Mouse (Mus musculus): ENCODE results near the gene Ttc24. TPM values are rescaled to one million over a fixed set of nuclear protein-coding genes. Genes with fewer than 3 reads are reported as not detected.

Ttc24 gene
- polyA plus RNA-seq, 1 experiment from 2014 or later: not detected

- WGBS (ENCODE audit: insufficient replicate concordance): 91% methylated on average over 9 of the region's 9 CpGs
- H3K4me1 ChIP-seq (ENCODE audit: control insufficient read depth, low read depth, low read length): peaks cover 11% of the 10 kb centered on the region
- H3K27me3 ChIP-seq (ENCODE audit: control insufficient read depth, insufficient read depth, low read depth, low read length): no peaks in the 10 kb centered on the region
- no peak overlapping the region for H3K4me2 ChIP-seq (ENCODE audit: low read depth, low read length)
- no peak for ATAC-seq (ENCODE audit: low read depth)
- H3K9me3 ChIP-seq (replicated peaks; ENCODE audit: control insufficient read depth, low read length): no peaks in the 10 kb centered on the region
- no peak overlapping the region for H3K27ac ChIP-seq (ENCODE audit: low read length)
- H3K36me3 ChIP-seq (ENCODE audit: control insufficient read depth, insufficient read depth): peaks cover 15% of the 10 kb centered on the region
- no peak overlapping the region for H3K4me3 ChIP-seq (ENCODE audit: low read depth, low read length)
- no peak overlapping the region for H3K9ac ChIP-seq (ENCODE audit: low read depth, low read length)
Measured at GRCm38 (mm10) chr3:88085459-88085858, 7.4 kb upstream of the Ttc24 start.

- Histone ChIP-seq H3K4me3 (ENCODE audit: low read depth, low read length) (no peak overlapping the region), H3K27ac (ENCODE audit: low read length) (no peak overlapping the region), H3K4me2 (ENCODE audit: low read depth, low read length) (no peak overlapping the region), H3K9me3 (replicated peaks; ENCODE audit: control insufficient read depth, low read length) (no peaks in the 10 kb centered on the region), H3K9ac (ENCODE audit: low read depth, low read length) (no peak overlapping the region), H3K36me3 (ENCODE audit: control insufficient read depth, insufficient read depth) (peaks cover 6% of the 10 kb centered on the region), H3K27me3 (ENCODE audit: control insufficient read depth, insufficient read depth, low read depth, low read length) (no peaks in the 10 kb centered on the region), H3K4me1 (ENCODE audit: control insufficient read depth, low read depth, low read length) (peaks cover 11% of the 10 kb centered on the region)
- no peak for ATAC-seq (ENCODE audit: low read depth)
- WGBS (ENCODE audit: insufficient replicate concordance): 83% methylated on average over 2 of the region's 2 CpGs
Measured at GRCm38 (mm10) chr3:88084001-88084400, 5.9 kb upstream of the Ttc24 start.

- H3K9me3 ChIP-seq (replicated peaks; ENCODE audit: control insufficient read depth, low read length): no peaks in the 10 kb centered on the region
- H3K4me3 ChIP-seq (ENCODE audit: low read depth, low read length): peak overlapping the region; percentile 80
- WGBS (ENCODE audit: insufficient replicate concordance): 13% methylated on average over 4 of the region's 4 CpGs
- peak overlapping the region; percentile 73 for H3K4me2 ChIP-seq (ENCODE audit: low read depth, low read length)
- no peak overlapping the region for H3K27ac ChIP-seq (ENCODE audit: low read length)
- H3K9ac ChIP-seq (ENCODE audit: low read depth, low read length): peak overlapping the region; percentile 75
- peaks cover 6% of the 10 kb centered on the region; the same call in 1 of the 2 replicates for H3K36me3 ChIP-seq (ENCODE audit: control insufficient read depth, insufficient read depth)
- peaks cover 11% of the 10 kb centered on the region for H3K4me1 ChIP-seq (ENCODE audit: control insufficient read depth, low read depth, low read length)
- ATAC-seq (ENCODE audit: low read depth): peak; percentile 69
- no peaks in the 10 kb centered on the region for H3K27me3 ChIP-seq (ENCODE audit: control insufficient read depth, insufficient read depth, low read depth, low read length)
Measured at GRCm38 (mm10) chr3:88082663-88083062, 4.6 kb upstream of the Ttc24 start.

- Histone ChIP-seq H3K27ac (ENCODE audit: low read length) (no peak overlapping the region; the same call in 1 of the 2 replicates), H3K4me2 (ENCODE audit: low read depth, low read length) (peak overlapping the region; percentile 73)
Measured at GRCm38 (mm10) chr3:88082224-88082618, 4.1 kb upstream of the Ttc24 start.

DNA sequence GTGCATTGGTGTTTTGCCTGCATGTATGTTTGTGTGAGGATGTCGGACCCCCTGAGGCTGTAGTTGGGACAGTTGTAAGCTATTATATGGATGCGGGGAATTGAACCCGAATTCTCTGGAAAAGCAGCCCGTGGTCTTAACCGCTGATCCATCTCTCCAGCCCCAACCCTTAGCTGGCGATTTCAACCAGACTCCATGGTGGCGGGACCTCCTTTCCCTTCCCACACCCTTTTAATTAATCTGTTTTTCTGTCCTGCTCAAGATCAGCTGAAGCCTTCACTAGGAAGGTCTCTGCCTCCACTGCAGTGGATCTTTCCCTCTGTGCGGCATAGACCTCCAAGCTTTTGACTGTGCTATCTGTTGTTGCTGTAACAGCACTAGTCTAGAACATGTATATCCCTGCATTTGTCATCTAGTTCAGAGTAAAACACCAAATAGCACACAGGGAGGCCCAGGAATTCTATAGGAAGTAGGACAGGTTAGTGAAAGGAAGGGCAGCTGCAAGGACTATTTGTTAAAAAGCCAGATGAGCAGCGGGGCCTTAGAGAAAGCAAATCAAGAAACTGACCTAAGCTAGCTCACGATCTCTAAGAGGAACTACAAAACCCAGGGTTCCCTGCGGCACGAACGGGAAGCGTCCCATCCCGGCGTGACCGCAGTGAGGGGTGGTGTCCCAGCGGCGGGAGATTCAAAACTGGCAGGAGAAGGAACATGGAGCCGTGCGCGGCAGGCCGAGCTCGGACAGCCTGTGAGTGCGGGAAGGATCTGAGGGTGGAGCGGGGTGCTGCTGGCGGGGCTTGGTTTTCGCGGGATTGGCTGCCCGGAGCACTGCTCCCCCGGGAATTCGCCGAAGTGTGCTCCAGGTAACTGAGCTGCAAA lies 3.5 kb upstream of the Ttc24 start, which contains the start of gene Iqgap3:
Gene Iqgap3 (plus strand): TSS at position 627 of the 879 bp plus-strand sequence.
- WGBS (ENCODE audit: insufficient replicate concordance): 16% methylated on average over 33 of the region's 33 CpGs
- Histone ChIP-seq H3K27me3 (ENCODE audit: control insufficient read depth, insufficient read depth, low read depth, low read length) (no peaks in the 10 kb centered on the region), H3K9ac (ENCODE audit: low read depth, low read length) (peak within 1 kb of the TSS; percentile 75)

More at GRCm38 (mm10) chr3:88082224-88082618, 4.1 kb upstream of the Ttc24 start:
- 1% methylated on average over 13 of the region's 13 CpGs for WGBS (ENCODE audit: insufficient replicate concordance)
- Histone ChIP-seq H3K4me3 (ENCODE audit: low read depth, low read length) (peak overlapping the region; percentile 80), H3K27me3 (ENCODE audit: control insufficient read depth, insufficient read depth, low read depth, low read length) (no peaks in the 10 kb centered on the region), H3K36me3 (ENCODE audit: control insufficient read depth, insufficient read depth) (peaks cover 6% of the 10 kb centered on the region; the same call in 1 of the 2 replicates), H3K9ac (ENCODE audit: low read depth, low read length) (peak overlapping the region; percentile 75), H3K4me1 (ENCODE audit: control insufficient read depth, low read depth, low read length) (peaks cover 11% of the 10 kb centered on the region), H3K9me3 (replicated peaks; ENCODE audit: control insufficient read depth, low read length) (no peaks in the 10 kb centered on the region)
- no peak for ATAC-seq (ENCODE audit: low read depth)

GRCm38 (mm10) chr3:88077441-88077840 lies 663 bp downstream of the Ttc24 start:
- WGBS (ENCODE audit: insufficient replicate concordance): 27% methylated on average over 8 of the region's 8 CpGs
- peak; percentile 70 for ATAC-seq (ENCODE audit: low read depth)

More for the DNA sequence above, 3.5 kb upstream of the Ttc24 start, which contains the start of gene Iqgap3:
- peak within 1 kb of the TSS; percentile 80 for H3K4me3 ChIP-seq (ENCODE audit: low read depth, low read length)
- no peak within 1 kb of the TSS; the same call in 1 of the 2 replicates for H3K27ac ChIP-seq (ENCODE audit: low read length)
- peak within 1 kb of the TSS; percentile 73 for H3K4me2 ChIP-seq (ENCODE audit: low read depth, low read length)
- peaks cover 6% of the 10 kb centered on the region; the same call in 1 of the 2 replicates for H3K36me3 ChIP-seq (ENCODE audit: control insufficient read depth, insufficient read depth)
- ATAC-seq (ENCODE audit: low read depth): peak; percentile 84
- peaks cover 11% of the 10 kb centered on the region for H3K4me1 ChIP-seq (ENCODE audit: control insufficient read depth, low read depth, low read length)
- no peaks in the 10 kb centered on the region for H3K9me3 ChIP-seq (replicated peaks; ENCODE audit: control insufficient read depth, low read length)

DNA sequence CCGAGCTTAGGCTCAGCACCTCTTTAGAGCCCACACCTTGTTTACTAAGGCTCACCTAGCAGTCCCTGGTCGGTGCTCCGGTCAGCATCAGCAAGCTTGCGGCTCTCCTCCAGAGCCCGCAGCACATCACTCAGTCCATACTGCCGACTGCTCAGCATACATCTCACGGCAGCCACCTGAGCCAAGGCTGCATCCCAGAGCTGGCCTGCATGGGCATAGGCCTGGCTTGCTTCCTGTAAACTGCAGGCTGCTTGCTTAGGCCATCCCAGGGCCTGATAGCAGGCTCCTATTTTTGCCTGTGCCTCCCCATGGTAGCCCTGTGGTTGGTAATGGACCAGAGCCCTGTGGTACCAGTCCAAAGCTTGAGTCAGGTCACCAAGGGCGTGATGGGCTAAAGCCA lies 3.3 kb downstream of the Ttc24 start:
- H3K4me2 ChIP-seq (ENCODE audit: low read depth, low read length): no peak overlapping the region
- 63% methylated on average over 8 of the region's 8 CpGs for WGBS (ENCODE audit: insufficient replicate concordance)
- H3K9me3 ChIP-seq (replicated peaks; ENCODE audit: control insufficient read depth, low read length): no peaks in the 10 kb centered on the region
- no peak for ATAC-seq (ENCODE audit: low read depth)
- H3K27me3 ChIP-seq (ENCODE audit: control insufficient read depth, insufficient read depth, low read depth, low read length): peaks cover 2% of the 10 kb centered on the region; the same call in 1 of the 2 replicates
- H3K4me1 ChIP-seq (ENCODE audit: control insufficient read depth, low read depth, low read length): no peaks in the 10 kb centered on the region
- no peaks in the 10 kb centered on the region for H3K36me3 ChIP-seq (ENCODE audit: control insufficient read depth, insufficient read depth)
- H3K9ac ChIP-seq (ENCODE audit: low read depth, low read length): no peak overlapping the region
- no peak overlapping the region for H3K4me3 ChIP-seq (ENCODE audit: low read depth, low read length)
- H3K27ac ChIP-seq (ENCODE audit: low read length): no peak overlapping the region

More at GRCm38 (mm10) chr3:88077441-88077840, 663 bp downstream of the Ttc24 start:
- H3K27ac ChIP-seq (ENCODE audit: low read length): no peak overlapping the region
- H3K36me3 ChIP-seq (ENCODE audit: control insufficient read depth, insufficient read depth): no peaks in the 10 kb centered on the region
- peaks cover 4% of the 10 kb centered on the region for H3K4me1 ChIP-seq (ENCODE audit: control insufficient read depth, low read depth, low read length)
- H3K9me3 ChIP-seq (replicated peaks; ENCODE audit: control insufficient read depth, low read length): no peaks in the 10 kb centered on the region
- no peak overlapping the region for H3K4me3 ChIP-seq (ENCODE audit: low read depth, low read length)
- H3K27me3 ChIP-seq (ENCODE audit: control insufficient read depth, insufficient read depth, low read depth, low read length): no peaks in the 10 kb centered on the region
- no peak overlapping the region for H3K4me2 ChIP-seq (ENCODE audit: low read depth, low read length)
- H3K9ac ChIP-seq (ENCODE audit: low read depth, low read length): no peak overlapping the region

GRCm38 (mm10) chr3:88074351-88074750 lies 3.8 kb downstream of the Ttc24 start:
- H3K27me3 ChIP-seq (ENCODE audit: control insufficient read depth, insufficient read depth, low read depth, low read length): peaks cover 2% of the 10 kb centered on the region; the same call in 1 of the 2 replicates
- WGBS (ENCODE audit: insufficient replicate concordance): 52% methylated on average over 2 of the region's 2 CpGs
- ATAC-seq (ENCODE audit: low read depth): no peak

DNA sequence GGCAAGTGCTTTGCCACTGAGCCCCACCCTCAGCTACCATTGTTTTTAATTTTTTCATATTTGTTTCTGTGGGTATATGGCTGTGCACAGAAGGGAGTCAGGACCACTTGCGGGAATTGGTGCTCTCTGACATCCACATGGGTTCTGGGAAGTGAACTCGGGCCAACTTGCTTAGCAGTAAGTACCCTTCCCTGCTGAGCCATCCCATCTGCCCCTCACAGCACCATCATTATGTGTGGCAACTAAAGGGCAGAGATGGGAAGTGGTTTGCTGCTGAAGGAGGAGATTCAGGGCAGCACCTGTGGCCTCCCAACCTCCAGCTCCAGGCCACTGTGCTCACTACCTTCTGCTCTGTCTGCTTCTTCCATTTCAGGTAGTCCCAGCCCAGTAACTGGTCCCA lies 4.5 kb downstream of the Ttc24 start:
- Histone ChIP-seq H3K9ac (ENCODE audit: low read depth, low read length) (no peak overlapping the region), H3K27ac (ENCODE audit: low read length) (no peak overlapping the region), H3K4me3 (ENCODE audit: low read depth, low read length) (no peak overlapping the region), H3K9me3 (replicated peaks; ENCODE audit: control insufficient read depth, low read length) (no peaks in the 10 kb centered on the region), H3K4me2 (ENCODE audit: low read depth, low read length) (no peak overlapping the region), H3K4me1 (ENCODE audit: control insufficient read depth, low read depth, low read length) (no peaks in the 10 kb centered on the region), H3K27me3 (ENCODE audit: control insufficient read depth, insufficient read depth, low read depth, low read length) (peaks cover 2% of the 10 kb centered on the region; the same call in 1 of the 2 replicates), H3K36me3 (ENCODE audit: control insufficient read depth, insufficient read depth) (no peaks in the 10 kb centered on the region)
- ATAC-seq (ENCODE audit: low read depth): no peak
- 59% methylated on average over 2 of the region's 2 CpGs for WGBS (ENCODE audit: insufficient replicate concordance)

More at GRCm38 (mm10) chr3:88074351-88074750, 3.8 kb downstream of the Ttc24 start:
- Histone ChIP-seq H3K4me1 (ENCODE audit: control insufficient read depth, low read depth, low read length) (no peaks in the 10 kb centered on the region), H3K9ac (ENCODE audit: low read depth, low read length) (no peak overlapping the region), H3K4me2 (ENCODE audit: low read depth, low read length) (no peak overlapping the region), H3K36me3 (ENCODE audit: control insufficient read depth, insufficient read depth) (no peaks in the 10 kb centered on the region), H3K27ac (ENCODE audit: low read length) (no peak overlapping the region), H3K4me3 (ENCODE audit: low read depth, low read length) (no peak overlapping the region), H3K9me3 (replicated peaks; ENCODE audit: control insufficient read depth, low read length) (no peaks in the 10 kb centered on the region)
